Mouse (Mus musculus) ovary, postnatal 14 days (tissue): ENCODE results near the gene Gm21903.
"Not testable (repeated sequence)": the region's sequence is repeated elsewhere in the genome, so short reads cannot be mapped to it uniquely, and the experiment has no call there.

ENCODE experiments used
- DNase-seq: peaks from one replicate; pipeline ENCODE4 v3.0.0; 2022; ENCODE audit warnings: low spot score

Gene Gm21903

DNA sequence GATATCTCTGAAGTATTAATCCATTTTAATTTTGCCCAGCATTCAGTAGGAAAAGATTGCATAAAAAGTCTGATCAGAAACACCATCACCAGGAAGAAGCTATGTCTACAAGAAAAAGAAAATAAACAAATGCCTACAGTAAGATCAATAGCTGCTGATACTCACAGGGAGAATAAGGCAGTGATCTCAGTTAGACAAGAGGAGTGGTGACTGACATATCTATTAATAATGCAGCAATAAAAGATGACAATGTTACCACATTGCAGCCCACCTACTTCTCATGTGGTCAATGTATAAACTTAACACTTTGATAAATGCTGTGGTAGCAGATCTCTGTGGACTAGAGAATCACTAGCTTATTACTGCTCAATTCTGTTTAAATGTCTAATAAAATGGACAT lies at the start of gene Gm21903:
TSS of gene Gm21903 (minus strand) at position 101 of the 400 bp plus-strand sequence.
- DNase-seq, result no peak

GRCm38 (mm10) chr17:39076937-39077336 lies 33.8 kb upstream of the Gm21903 start, which contains the start of gene Esp23:
Esp23 (minus strand) TSS chr17:39077037.
- DNase-seq, result no peak

GRCm38 (mm10) chr17:39063641-39064040 lies 20.5 kb upstream of the Gm21903 start:
- no peak for DNase-seq

- not testable (repeated sequence) for DNase-seq
Observed at GRCm38 (mm10) chr17:39036395-39036794, 6.7 kb downstream of the Gm21903 start, which contains the start of gene Esp24. Esp24 (plus strand) TSS chr17:39036695.

- no peak for DNase-seq
Observed at GRCm38 (mm10) chr17:39017184-39017583, 26.0 kb downstream of the Gm21903 start.

DNA sequence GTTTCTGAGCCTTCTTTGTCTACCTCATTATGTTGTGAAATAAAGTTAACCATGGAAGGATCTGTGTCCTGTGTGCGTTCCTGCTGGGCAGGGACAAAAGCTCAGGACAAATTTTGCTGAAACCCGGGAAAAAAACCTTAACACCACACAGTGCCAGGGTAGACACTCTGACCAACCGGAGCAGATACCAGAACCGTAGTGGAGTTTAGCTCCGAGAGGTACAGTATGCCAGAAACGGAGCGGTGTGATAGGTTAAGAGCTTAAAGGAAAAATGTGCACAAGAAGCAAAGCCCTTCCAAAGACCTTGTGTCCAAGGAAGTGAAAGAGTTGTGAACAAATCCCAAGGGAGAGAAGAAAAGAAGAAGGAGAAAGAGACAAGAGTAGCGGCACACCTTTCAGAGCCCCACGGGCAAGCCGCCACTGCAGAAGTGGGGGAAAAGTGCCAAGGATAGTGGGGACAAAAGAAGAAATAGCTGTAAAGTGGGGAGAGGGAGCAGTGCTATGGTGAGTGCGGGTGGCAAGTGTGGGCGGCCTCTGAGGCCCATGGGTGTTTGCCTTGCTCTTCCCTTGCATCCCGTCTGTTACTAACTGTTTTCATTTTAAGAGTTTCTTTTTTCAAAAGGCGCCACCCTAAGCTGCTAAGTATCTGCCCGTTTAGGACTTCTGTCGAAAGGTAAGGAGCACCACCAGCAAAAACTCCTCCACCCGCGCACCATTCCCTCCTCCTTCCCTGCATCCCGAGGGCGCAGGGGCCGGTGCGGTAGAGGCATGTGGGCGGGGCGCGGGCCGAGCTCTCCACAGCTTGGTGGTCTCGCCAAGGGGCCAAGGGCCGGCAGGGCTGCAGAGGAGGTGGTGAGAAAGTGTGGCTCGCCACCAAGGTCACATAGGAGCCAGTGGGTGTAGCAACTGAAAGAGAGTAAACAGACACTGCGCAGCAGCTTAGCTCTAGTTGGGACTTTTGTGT lies 32.2 kb downstream of the Gm21903 start:
- DNase-seq, result no peak

DNA sequence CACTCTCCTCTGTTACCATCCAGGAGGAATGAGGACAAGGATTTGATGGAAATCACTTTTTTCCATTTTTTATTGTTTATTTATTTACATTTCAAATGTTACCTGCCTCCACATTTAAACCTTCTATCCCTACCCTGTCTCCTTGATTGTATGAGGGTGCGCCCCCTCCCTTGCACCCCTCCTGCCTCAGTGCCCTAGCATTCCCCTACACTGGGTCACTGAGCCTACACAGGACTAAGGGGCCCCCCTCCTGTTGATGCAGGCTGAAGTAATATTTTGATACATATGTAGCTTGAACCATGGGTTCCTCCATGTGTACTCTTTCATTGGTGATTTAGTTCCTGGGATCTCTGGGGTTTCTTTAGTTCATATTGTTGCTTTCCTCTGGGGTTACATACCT lies 33.3 kb downstream of the Gm21903 start:
- DNase-seq, result no peak
